Mouse (Mus musculus) lung, embryonic 15.5 days (tissue): ENCODE measurements around the gene Emilin2. TPM values are rescaled to one million over a fixed set of nuclear protein-coding genes. Genes with fewer than 3 reads are reported as not detected.

Experiments
- ATAC-seq: fragments of 200-750 bp; cut with Nextera tagmentation; 2 replicates; pipeline ENCODE4 v1.8.0; 2017; ENCODE audit warnings: moderate number of reproducible peaks, borderline replicate concordance; ENCODE audit not compliant: low FRiP score, low TSS enrichment; ENCODE audit errors: extremely low read depth
- H3K27ac ChIP-seq: fragments of 300-500 bp; sonication (generic); 2 replicates; pipeline ENCODE4 v1.5.1; 2015; ENCODE audit warnings: moderate library complexity, mild to moderate bottlenecking, inconsistent platforms
- H3K27me3 ChIP-seq: fragments of 300-500 bp; sonication (generic); 2 replicates; pipeline ENCODE4 v1.6.1; 2015; ENCODE audit warnings: inconsistent platforms
- H3K36me3 ChIP-seq: fragments of 300-500 bp; sonication (generic); 2 replicates; pipeline ENCODE4 v1.6.1; 2015; ENCODE audit warnings: inconsistent platforms
- H3K4me1 ChIP-seq: fragments of 300-500 bp; sonication (generic); 2 replicates; pipeline ENCODE4 v1.6.1; 2015; ENCODE audit warnings: inconsistent platforms
- H3K4me2 ChIP-seq: fragments of 300-500 bp; sonication (generic); 2 replicates; pipeline ENCODE4 v1.6.1; 2015; ENCODE audit warnings: inconsistent platforms, mild to moderate bottlenecking, moderate library complexity
- H3K4me3 ChIP-seq: fragments of 300-500 bp; sonication (generic); 2 replicates; pipeline ENCODE4 v1.5.1; 2015; ENCODE audit warnings: mild to moderate bottlenecking, inconsistent platforms
- H3K9ac ChIP-seq: fragments of 300-500 bp; sonication (generic); 2 replicates; pipeline ENCODE4 v1.6.1; 2015; ENCODE audit warnings: inconsistent platforms
- H3K9me3 ChIP-seq: fragments of 300-500 bp; sonication (generic); 2 replicates; pipeline ENCODE4 v1.6.1; 2016; ENCODE audit warnings: inconsistent platforms
- WGBS: fragments of 180-500 bp; shearing (Covaris S2); methylation state at CpG from one replicate; pipeline ENCODE4 v1.1.7; 2015; 5-methylcytosine and 5-hydroxymethylcytosine counted together
- polyA plus RNA-seq: library from polyadenylated mRNA; unstranded; fragments of >200 nt; fragmentation: Nextera tagmentation; extraction: Ambion mirVana; gene quantifications from 2 replicates; pipeline ENCODE4 v1.2.1, GENCODE M21; 2015

Gene Emilin2
- polyA plus RNA-seq, 1 experiment from 2014 or later = 6.9 TPM

- no peaks in the 10 kb centered on the region for H3K4me1 ChIP-seq
- H3K9ac ChIP-seq = no peak overlapping the region
- no peak for ATAC-seq
- H3K27me3 ChIP-seq = no peaks in the 10 kb centered on the region
- no peak overlapping the region for H3K27ac ChIP-seq
- no peak overlapping the region for H3K4me3 ChIP-seq
- WGBS = 58% methylated on average over 3 of the region's 3 CpGs
- no peak overlapping the region for H3K4me2 ChIP-seq
- H3K9me3 ChIP-seq = no peaks in the 10 kb centered on the region
- H3K36me3 ChIP-seq = no peaks in the 10 kb centered on the region
These were observed 17.2 kb downstream of the Emilin2 start for GRCm38 (mm10) chr17:71294570-71294969.

GRCm38 (mm10) chr17:71292897-71293296 lies 18.9 kb downstream of the Emilin2 start:
- H3K27me3 ChIP-seq = no peaks in the 10 kb centered on the region
- no peak overlapping the region for H3K4me3 ChIP-seq
- H3K36me3 ChIP-seq = no peaks in the 10 kb centered on the region
- 54% methylated on average over 4 of the region's 4 CpGs for WGBS
- no peak overlapping the region for H3K4me2 ChIP-seq
- no peaks in the 10 kb centered on the region for H3K9me3 ChIP-seq
- ATAC-seq = no peak
- no peaks in the 10 kb centered on the region for H3K4me1 ChIP-seq
- H3K27ac ChIP-seq = no peak overlapping the region
- H3K9ac ChIP-seq = no peak overlapping the region

GRCm38 (mm10) chr17:71291897-71292420 lies 19.8 kb downstream of the Emilin2 start:
- Histone ChIP-seq H3K4me2 (no peak overlapping the region), H3K27me3 (no peaks in the 10 kb centered on the region), H3K9me3 (no peaks in the 10 kb centered on the region), H3K4me3 (no peak overlapping the region), H3K36me3 (no peaks in the 10 kb centered on the region), H3K4me1 (0 out of 2 replicates have a peak, but pooled peaks cover 3% of the 10 kb centered on the region), H3K9ac (no peak overlapping the region), H3K27ac (no peak overlapping the region)
- ATAC-seq = no peak
- WGBS = 83% methylated on average over 6 of the region's 6 CpGs

GRCm38 (mm10) chr17:71290486-71291410 lies 21.0 kb downstream of the Emilin2 start:
- Histone ChIP-seq H3K4me3 (no peak overlapping the region), H3K4me2 (no peak overlapping the region), H3K27me3 (no peaks in the 10 kb centered on the region), H3K27ac (no peak overlapping the region), H3K9me3 (no peaks in the 10 kb centered on the region), H3K9ac (no peak overlapping the region), H3K36me3 (no peaks in the 10 kb centered on the region), H3K4me1 (peaks cover 6% of the 10 kb centered on the region)
- ATAC-seq = no peak
- WGBS = 73% methylated on average over 7 of the region's 7 CpGs

- no peaks in the 10 kb centered on the region for H3K36me3 ChIP-seq
- H3K27me3 ChIP-seq = no peaks in the 10 kb centered on the region
- 69% methylated on average over 6 of the region's 6 CpGs for WGBS
- peaks cover 17% of the 10 kb centered on the region for H3K4me1 ChIP-seq
- no peak overlapping the region for H3K27ac ChIP-seq
- H3K4me2 ChIP-seq = no peak overlapping the region
- H3K9ac ChIP-seq = no peak overlapping the region
- no peaks in the 10 kb centered on the region for H3K9me3 ChIP-seq
- H3K4me3 ChIP-seq = no peak overlapping the region
- no peak for ATAC-seq
These were observed 22.1 kb downstream of the Emilin2 start for GRCm38 (mm10) chr17:71289572-71290176.

GRCm38 (mm10) chr17:71288808-71289548 lies 22.8 kb downstream of the Emilin2 start:
- H3K4me3 ChIP-seq = no peak overlapping the region
- H3K9ac ChIP-seq = no peak overlapping the region
- no peak for ATAC-seq
- 78% methylated on average over 10 of the region's 10 CpGs for WGBS
- H3K27me3 ChIP-seq = no peaks in the 10 kb centered on the region
- H3K9me3 ChIP-seq = no peaks in the 10 kb centered on the region
- H3K4me2 ChIP-seq = no peak overlapping the region
- peaks cover 20% of the 10 kb centered on the region for H3K4me1 ChIP-seq
- 0 out of 2 replicates have a peak overlapping the region, but pooled peaks have one; percentile 18 for H3K27ac ChIP-seq
- no peaks in the 10 kb centered on the region for H3K36me3 ChIP-seq

GRCm38 (mm10) chr17:71288145-71288758 lies 23.5 kb downstream of the Emilin2 start:
- Histone ChIP-seq H3K4me3 (no peak overlapping the region), H3K9ac (no peak overlapping the region), H3K36me3 (no peaks in the 10 kb centered on the region), H3K4me1 (peaks cover 26% of the 10 kb centered on the region), H3K27me3 (no peaks in the 10 kb centered on the region), H3K9me3 (no peaks in the 10 kb centered on the region), H3K4me2 (no peak overlapping the region), H3K27ac (no peak overlapping the region)
- WGBS = 78% methylated on average over 11 of the region's 11 CpGs
- no peak for ATAC-seq

- Histone ChIP-seq H3K27ac (no peak overlapping the region), H3K27me3 (no peaks in the 10 kb centered on the region), H3K4me3 (no peak overlapping the region), H3K9me3 (no peaks in the 10 kb centered on the region), H3K9ac (no peak overlapping the region), H3K36me3 (no peaks in the 10 kb centered on the region), H3K4me2 (no peak overlapping the region), H3K4me1 (peaks cover 28% of the 10 kb centered on the region)
- WGBS = 93% methylated on average over 7 of the region's 7 CpGs
- ATAC-seq = no peak
These were observed 24.2 kb downstream of the Emilin2 start for GRCm38 (mm10) chr17:71287586-71287985.

- H3K4me1 ChIP-seq = peaks cover 28% of the 10 kb centered on the region
- ATAC-seq = no peak
- H3K27ac ChIP-seq = no peak overlapping the region
- H3K9ac ChIP-seq = no peak overlapping the region
- 59% methylated on average over 6 of the region's 6 CpGs for WGBS
- no peaks in the 10 kb centered on the region for H3K27me3 ChIP-seq
- H3K36me3 ChIP-seq = no peaks in the 10 kb centered on the region
- H3K4me3 ChIP-seq = no peak overlapping the region
- H3K4me2 ChIP-seq = no peak overlapping the region
- H3K9me3 ChIP-seq = no peaks in the 10 kb centered on the region
These were observed 25.8 kb downstream of the Emilin2 start for GRCm38 (mm10) chr17:71285929-71286328.

- Histone ChIP-seq H3K27me3 (no peaks in the 10 kb centered on the region), H3K9ac (no peak overlapping the region), H3K27ac (no peak overlapping the region), H3K36me3 (no peaks in the 10 kb centered on the region), H3K9me3 (no peaks in the 10 kb centered on the region), H3K4me2 (no peak overlapping the region), H3K4me1 (peaks cover 28% of the 10 kb centered on the region), H3K4me3 (no peak overlapping the region)
- 16% methylated on average over 6 of the region's 6 CpGs for WGBS
- no peak for ATAC-seq
These were observed 26.9 kb downstream of the Emilin2 start for GRCm38 (mm10) chr17:71284890-71285289.

- Histone ChIP-seq H3K4me1 (peaks cover 28% of the 10 kb centered on the region), H3K9ac (no peak overlapping the region), H3K9me3 (no peaks in the 10 kb centered on the region), H3K4me2 (no peak overlapping the region), H3K27ac (0 out of 2 replicates have a peak overlapping the region, but pooled peaks have one; percentile 9), H3K36me3 (no peaks in the 10 kb centered on the region), H3K27me3 (no peaks in the 10 kb centered on the region), H3K4me3 (no peak overlapping the region)
- peak; percentile 90 for ATAC-seq
- 32% methylated on average over 4 of the region's 4 CpGs for WGBS
These were observed 28.5 kb downstream of the Emilin2 start for GRCm38 (mm10) chr17:71283237-71283636.
